Mouse (Mus musculus) fibroblast of lung, adult 2 months (primary cell): ENCODE data around the gene 9530077C05Rik.

Experiments
- DNase-seq: peaks from one replicate; pipeline ENCODE4 v3.0.0-alpha.2; 2011; ENCODE audit warnings: low read depth

Gene 9530077C05Rik

DNA sequence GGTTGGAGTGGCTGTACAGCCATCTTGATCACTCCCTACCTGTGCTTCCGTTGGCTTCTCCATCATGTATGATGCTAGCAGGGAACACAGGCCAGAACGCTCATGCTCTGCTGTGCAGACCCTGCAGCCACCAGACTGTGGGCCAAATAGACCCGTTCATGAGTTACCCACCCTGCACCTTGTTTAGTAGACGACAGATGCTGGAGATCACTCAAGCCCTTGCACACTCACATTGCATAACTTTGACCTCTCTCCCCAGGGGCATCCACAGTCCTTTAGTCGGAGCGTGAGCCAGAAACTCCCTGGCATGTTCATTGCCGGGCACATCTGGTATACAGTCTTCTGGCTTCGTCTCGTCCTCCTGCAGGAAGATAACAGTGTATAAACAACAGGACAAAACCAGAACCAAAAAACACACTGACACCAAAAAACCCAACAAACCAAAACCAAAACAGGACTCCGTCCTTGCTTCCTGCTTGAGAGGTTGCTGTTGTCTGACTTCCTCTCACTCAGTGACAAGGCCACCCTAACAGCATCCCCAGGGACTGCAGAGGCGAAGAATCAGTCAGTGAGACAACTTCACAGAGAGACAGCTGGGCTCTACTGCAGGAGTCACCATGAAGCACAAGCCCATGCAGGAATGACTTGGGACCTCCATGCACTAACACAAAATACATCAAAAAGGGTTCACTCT, 46.0 kb downstream of the 9530077C05Rik start:
- no peak for DNase-seq

DNA sequence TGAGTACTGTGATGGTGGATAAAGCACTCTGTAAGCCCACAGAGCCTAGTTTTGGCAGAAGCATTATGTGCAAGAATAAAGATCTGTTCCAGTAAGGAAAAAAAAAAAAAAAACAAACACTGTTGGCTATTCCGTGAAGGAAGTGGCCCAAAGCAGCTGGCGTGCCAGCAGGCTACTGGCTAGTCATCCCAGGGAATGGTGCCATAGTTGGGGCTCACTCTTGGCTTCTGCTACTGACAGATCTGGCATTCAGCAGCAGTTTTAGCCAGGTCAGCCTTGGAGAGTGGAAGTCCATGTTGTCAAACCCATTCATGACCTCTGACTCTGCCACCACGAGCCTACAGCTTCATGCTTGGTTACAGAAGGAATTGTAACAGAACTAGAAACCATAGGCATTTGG, 50.6 kb downstream of the 9530077C05Rik start:
- DNase-seq, result peak; percentile 94

DNA sequence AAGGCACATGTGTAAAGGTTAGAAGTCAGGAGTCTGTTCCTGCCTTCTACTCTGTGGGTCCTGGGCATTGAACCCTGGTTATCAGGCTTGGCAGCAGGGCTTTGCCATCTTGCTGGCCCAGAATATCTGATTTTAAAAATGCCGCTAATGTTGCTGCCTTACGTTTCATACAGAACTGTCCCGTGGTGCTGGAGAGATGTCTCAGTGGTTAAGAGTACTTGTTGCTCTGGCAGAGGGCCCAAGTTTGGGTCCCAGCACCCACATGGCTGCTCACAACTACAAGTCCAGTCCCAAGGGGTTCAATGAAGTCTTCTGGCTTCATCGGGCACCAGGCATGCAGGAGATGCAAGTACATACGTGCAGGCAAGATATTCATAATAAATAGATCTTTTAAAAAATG, 54.9 kb downstream of the 9530077C05Rik start:
- DNase-seq, result no peak

DNA sequence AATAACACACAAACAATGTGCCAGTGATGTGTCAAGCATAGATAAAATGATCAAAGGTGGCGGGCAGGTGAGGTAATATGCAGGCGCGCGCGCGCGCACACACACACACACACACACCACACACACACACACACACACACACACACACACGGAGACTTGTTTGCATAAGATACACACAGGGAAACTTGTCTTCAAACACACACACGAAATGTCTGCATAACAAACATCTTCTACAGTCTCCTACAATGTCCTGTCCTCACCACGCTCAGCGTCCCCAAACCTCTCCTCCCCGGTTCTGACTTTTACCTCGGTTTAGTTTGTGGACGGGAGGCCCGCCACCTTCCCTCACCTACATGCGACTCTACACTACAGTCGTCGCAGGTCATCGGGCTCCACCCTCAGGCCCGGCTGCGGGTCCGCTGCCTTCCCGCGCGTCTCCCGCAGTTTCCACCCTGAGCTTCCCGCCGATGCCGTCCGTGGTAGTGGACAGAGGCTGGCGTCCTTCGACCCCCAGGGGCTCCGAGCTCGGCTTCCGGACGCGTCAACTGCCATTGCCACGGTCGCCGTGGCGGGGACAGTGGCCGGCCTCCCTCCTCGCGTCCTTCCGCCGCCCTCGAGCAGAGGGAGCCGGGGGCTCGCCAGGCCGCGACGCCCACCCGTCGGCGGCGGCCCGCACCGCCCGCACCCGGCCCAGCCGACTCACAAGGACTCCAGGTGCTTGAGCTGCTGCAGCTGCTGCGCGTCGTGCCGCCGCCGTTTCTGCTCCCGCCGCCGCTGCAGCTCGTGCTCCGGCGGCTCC, 56.3 kb downstream of the 9530077C05Rik start:
- DNase-seq, result no peak

DNA sequence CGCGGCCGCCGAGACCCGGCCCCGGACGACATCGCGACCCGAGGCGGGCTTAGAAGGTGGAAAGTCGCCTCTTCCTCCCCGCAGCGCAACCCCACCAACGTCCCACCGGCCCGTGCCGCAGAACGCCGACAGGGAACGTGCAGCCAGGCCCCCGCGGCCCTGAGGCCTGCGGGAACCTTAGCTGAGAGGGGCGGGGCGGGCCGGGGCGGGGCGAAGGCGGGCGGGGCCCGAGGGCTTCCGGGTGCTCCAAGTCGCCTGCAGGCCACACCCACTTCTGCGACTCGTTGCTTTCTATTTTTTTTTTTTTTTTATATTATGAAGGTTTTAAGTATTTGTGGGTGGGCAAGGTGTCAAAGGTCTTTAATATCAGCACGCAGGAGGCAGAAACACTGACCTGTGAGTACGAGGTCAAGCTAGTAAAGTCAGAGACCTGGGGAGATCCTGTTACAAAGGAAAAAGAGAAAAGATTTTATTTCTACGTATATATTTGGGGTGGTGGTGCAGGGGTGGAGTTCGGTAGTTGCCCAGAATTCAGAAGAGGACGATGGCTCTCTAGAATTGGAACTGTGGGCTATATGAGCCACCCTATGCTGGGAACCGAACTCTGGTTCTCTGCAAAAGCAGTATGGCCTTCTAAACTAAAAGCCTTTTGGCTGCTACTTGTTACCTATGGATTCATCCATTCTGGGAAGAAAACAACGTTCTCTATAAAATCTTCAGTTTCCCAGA, 57.0 kb downstream of the 9530077C05Rik start:
- DNase-seq, result no peak

DNA sequence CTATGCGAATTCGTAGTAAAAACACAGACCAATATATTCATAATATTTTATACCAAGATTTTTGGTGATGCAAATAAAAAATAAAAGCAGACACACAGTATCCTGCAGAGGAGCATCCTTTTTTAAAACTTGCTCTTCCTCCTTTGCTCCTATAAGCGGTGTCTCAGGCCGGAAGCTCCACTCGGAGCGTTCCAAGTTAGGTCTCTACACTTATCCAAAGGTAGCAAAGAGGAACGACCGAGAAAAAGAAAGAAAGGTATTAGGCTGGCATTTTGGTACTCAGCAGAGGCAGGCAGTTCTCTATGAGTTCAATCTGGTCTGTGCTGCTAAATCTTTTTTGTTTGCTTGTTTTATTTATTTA, 57.6 kb downstream of the 9530077C05Rik start:
- DNase-seq, result no peak

DNA sequence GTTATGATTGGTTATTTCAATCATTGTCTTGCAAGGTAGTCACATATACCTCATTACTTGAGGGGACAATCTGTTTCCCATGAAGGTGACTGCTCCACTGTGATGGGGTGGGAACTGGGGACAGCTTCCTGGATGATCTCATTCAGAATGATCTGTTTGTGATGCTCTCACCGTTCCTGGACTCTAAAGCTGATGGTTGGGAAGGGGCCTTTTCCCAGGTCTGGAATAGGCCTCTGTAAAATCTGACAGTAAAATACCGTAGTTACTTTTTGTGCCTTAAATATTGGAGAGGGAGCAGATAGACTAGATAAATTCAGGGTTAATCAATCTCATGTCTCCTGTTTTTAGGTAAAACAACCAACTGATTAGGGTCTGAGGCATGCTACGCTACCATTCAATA, 58.3 kb downstream of the 9530077C05Rik start, which contains the start of gene Rp9:
Rp9 (minus strand) TSS at position 101 of the 400 bp plus-strand sequence.
- no peak for DNase-seq

DNA sequence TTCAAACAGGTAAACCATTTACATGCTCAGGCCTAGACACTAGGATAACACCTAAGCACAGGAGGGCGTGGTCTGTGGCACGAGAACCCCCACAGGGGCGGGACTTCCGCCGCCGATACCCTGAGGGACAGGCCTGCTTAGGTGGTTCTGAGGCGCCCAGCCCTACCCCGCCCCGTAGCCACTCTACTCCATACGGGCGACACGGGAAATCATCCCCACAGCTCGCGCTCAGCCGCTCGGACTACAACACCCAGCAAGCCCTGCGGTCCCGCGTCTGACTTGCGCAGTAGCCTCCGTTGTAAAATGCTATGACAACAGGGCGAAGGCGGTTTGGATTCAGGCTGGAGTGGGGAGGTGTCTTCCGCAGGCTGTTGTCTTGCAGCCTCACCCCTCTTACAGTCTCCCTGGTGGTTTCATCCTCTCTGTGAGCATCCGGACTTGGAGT, 64.1 kb downstream of the 9530077C05Rik start, which contains the start of gene Bbs9:
Bbs9 (plus strand) TSS at position 292 of the 445 bp plus-strand sequence.
- peak; percentile 76 for DNase-seq

DNA sequence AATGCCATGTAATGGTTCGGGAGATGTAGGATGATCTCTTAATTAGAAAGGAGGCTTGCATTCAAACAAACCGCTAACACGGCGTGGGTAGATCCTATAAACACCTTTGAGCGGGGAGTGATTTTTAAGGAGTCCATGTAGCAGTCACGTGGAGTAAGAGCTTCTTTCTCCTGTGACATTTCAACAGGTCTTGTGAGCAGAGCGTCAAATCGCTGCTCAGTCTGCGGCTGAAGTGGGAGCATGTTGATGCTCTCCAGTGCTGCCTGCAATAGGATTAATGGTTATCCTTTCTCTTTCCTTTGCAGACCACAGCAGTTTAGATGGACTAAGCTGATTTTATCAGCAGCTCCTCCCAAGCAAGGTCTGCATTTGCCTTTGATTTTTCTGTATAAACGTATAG, 65.0 kb downstream of the 9530077C05Rik start:
- no peak for DNase-seq

DNA sequence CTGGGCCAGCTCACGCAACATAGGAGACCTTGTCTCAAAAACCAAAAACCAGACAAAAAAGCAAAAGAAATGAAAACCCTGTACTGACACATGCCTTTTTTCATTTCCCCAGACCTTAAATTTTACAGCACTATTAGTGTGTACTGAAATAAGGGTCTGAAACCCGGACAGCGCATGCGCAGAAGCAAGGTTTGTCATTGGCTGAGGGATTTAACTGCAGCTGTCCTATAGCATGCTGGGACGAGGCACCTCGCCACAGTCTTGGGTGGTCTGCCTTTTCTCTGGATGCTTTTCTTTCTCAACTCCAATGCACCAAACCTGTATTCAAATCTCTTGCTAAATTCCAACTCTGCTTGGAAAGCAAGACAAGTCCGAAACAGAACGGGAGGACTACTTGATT, 67.6 kb downstream of the 9530077C05Rik start:
- no peak for DNase-seq

DNA sequence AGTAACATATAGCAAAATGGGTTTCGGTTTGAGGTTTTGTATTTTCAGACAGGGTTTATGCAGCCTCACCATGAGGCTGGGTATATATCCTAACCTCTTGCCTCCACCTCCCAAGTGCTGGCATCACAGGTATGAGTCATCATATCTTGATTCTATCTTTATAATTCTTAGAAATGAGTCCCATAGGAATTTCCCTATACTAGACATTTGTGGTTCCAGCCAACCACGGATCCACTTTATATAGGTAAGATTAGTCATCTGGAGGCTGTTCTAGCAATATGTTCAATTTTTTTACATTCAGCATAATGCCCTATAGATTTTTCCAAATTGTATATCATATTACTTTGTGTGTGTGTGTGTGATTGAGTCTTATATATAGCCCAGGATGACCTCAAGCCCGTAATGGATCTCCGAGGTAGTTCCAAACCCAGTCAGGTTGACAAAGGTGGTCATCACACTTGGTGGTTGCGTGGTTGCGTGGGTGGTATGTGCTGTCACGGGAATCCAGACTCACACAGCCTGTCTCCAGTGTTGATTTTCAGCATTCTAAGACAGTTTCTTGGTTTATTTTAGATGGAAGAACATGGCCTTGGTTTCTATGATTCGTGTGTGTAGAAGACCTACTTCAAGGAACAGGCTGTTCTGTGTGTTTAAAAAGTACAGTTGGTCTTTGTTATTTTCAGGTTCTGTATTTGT, 72.7 kb downstream of the 9530077C05Rik start:
- no peak for DNase-seq

DNA sequence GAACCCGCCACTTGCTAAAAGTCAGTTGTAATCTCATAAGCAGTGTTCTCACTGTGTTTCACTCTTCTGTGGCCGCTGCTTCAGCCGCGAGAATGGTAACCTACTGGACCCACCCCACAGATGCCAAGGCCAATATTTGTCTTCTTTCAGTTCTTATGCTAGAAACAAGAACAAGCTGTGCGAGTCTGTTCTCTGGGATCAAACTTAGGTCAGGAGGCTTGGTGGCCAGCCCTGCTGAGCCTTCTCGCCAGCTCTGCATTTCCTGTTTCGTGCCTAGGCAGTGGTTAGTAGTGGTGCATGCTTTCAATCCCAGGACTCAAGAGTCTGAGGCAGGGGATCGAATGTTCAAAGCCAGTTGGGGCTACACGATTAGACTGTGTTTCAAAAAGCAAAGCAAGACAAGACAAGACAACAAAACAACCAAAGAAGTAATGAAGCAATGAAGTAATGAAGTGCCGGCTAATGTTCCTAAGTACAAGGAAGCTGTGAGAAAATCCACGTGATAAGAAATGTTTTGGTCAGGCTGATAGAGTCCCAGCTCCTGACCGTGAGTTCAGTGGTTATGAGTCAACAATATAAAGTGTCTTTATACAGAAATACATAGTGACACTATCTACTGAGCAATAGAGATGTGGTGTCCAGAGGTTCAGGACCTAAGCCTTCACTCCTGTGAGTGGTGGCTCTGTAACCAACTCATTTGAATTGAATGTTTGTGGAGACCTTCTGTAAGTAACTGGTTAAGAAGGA, 73.4 kb downstream of the 9530077C05Rik start:
- DNase-seq, result peak; percentile 81

DNA sequence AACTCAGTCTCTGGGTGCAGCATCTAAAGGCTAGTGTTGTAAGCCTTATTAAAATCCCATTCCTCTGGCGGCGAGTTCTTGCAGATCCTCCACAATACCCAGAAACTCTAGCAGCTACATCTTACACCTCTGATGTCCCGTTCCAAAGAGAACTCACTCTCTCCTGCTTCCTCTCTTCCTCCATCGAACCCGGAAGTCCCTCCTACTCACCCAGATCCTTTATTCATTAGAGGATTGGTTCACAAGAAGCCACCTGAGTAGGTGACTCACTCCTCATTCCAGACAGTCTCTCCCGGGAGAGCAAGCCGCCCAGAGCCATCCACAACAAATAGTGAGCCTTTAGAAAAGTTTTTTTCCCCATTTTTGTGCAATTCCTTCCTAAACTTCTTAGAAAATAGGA, 74.9 kb downstream of the 9530077C05Rik start:
- no peak for DNase-seq

DNA sequence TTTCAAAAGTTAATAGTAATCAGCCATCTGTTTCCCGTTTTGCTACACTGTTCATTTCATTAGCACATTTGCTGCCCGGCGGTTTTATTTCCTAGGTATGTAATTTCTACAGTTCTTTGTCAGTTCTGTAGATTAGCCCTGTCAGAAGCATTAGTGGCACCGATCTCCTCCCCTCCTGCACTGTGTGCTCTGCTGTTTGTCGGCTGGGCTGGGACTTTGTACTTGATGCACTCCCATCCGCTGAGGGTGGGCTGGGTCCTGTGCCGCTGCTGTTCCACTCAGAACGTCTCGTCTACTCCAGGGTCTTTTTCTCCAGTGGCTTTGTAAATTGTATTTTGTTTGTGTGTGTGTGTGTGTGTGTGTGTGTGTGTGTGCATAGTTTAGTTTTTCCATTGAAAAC, 77.7 kb downstream of the 9530077C05Rik start:
- no peak for DNase-seq
